Mouse (Mus musculus): ENCODE results near the gene Wdfy4. TPM values are rescaled to one million over a fixed set of nuclear protein-coding genes. Genes with fewer than 3 reads are reported as not detected.
A peak's percentile ranks its signal among the peaks of the same experiment; 100 is the strongest.

Wdfy4 gene
- polyA plus RNA-seq, 1 experiment, result 0.27 TPM

- TF ChIP-seq CTCF (IDR thresholded peaks at IDR 0.05; ENCODE audit: borderline replicate concordance, extremely low read depth, insufficient read depth, insufficient read length) (no peak), POLR2A (IDR thresholded peaks at IDR 0.05; ENCODE audit: borderline replicate concordance, extremely low read depth, insufficient read depth, insufficient read length, poor library complexity, severe bottlenecking) (no peak)
- no peak for DNase-seq (ENCODE audit: low read depth)
Observed at GRCm38 (mm10) chr14:33078110-33078509, 107.2 kb downstream of the Wdfy4 start.

GRCm38 (mm10) chr14:33073355-33073754 is 112.0 kb downstream of the Wdfy4 start:
- DNase-seq (ENCODE audit: low read depth), result no peak
- no peak for TF ChIP-seq POLR2A (IDR thresholded peaks at IDR 0.05; ENCODE audit: borderline replicate concordance, extremely low read depth, insufficient read depth, insufficient read length, poor library complexity, severe bottlenecking)

- TF ChIP-seq POLR2A (IDR thresholded peaks at IDR 0.05; ENCODE audit: borderline replicate concordance, extremely low read depth, insufficient read depth, insufficient read length, poor library complexity, severe bottlenecking) (no peak), CTCF (IDR thresholded peaks at IDR 0.05; ENCODE audit: borderline replicate concordance, extremely low read depth, insufficient read depth, insufficient read length) (no peak)
- DNase-seq (ENCODE audit: low read depth), result no peak
Observed at GRCm38 (mm10) chr14:33072351-33072750, 113.0 kb downstream of the Wdfy4 start.

GRCm38 (mm10) chr14:33067676-33068075 is 117.6 kb downstream of the Wdfy4 start:
- peak; percentile 23 for DNase-seq (ENCODE audit: low read depth)
- TF ChIP-seq POLR2A (IDR thresholded peaks at IDR 0.05; ENCODE audit: borderline replicate concordance, extremely low read depth, insufficient read depth, insufficient read length, poor library complexity, severe bottlenecking), result no peak
- no peak for TF ChIP-seq CTCF (IDR thresholded peaks at IDR 0.05; ENCODE audit: borderline replicate concordance, extremely low read depth, insufficient read depth, insufficient read length)

- DNase-seq (ENCODE audit: low read depth), result peak; percentile 62
- no peak for TF ChIP-seq CTCF (IDR thresholded peaks at IDR 0.05; ENCODE audit: borderline replicate concordance, extremely low read depth, insufficient read depth, insufficient read length)
- TF ChIP-seq POLR2A (IDR thresholded peaks at IDR 0.05; ENCODE audit: borderline replicate concordance, extremely low read depth, insufficient read depth, insufficient read length, poor library complexity, severe bottlenecking), result no peak
Observed at GRCm38 (mm10) chr14:33062996-33063395, 122.3 kb downstream of the Wdfy4 start.

GRCm38 (mm10) chr14:33058881-33059660 is 126.2 kb downstream of the Wdfy4 start:
- TF ChIP-seq POLR2A (IDR thresholded peaks at IDR 0.05; ENCODE audit: borderline replicate concordance, extremely low read depth, insufficient read depth, insufficient read length, poor library complexity, severe bottlenecking), result no peak
- no peak for TF ChIP-seq CTCF (IDR thresholded peaks at IDR 0.05; ENCODE audit: borderline replicate concordance, extremely low read depth, insufficient read depth, insufficient read length)
- DNase-seq (ENCODE audit: low read depth), result no peak

- DNase-seq (ENCODE audit: low read depth), result peak; percentile 54
- TF ChIP-seq POLR2A (IDR thresholded peaks at IDR 0.05; ENCODE audit: borderline replicate concordance, extremely low read depth, insufficient read depth, insufficient read length, poor library complexity, severe bottlenecking) (no peak), CTCF (IDR thresholded peaks at IDR 0.05; ENCODE audit: borderline replicate concordance, extremely low read depth, insufficient read depth, insufficient read length) (no peak)
Observed at GRCm38 (mm10) chr14:33053441-33053840, 131.9 kb downstream of the Wdfy4 start.

- no peak for DNase-seq (ENCODE audit: low read depth)
- no peak for TF ChIP-seq CTCF (IDR thresholded peaks at IDR 0.05; ENCODE audit: borderline replicate concordance, extremely low read depth, insufficient read depth, insufficient read length)
- no peak for TF ChIP-seq POLR2A (IDR thresholded peaks at IDR 0.05; ENCODE audit: borderline replicate concordance, extremely low read depth, insufficient read depth, insufficient read length, poor library complexity, severe bottlenecking)
Observed at GRCm38 (mm10) chr14:33045217-33045616, 140.1 kb downstream of the Wdfy4 start.

GRCm38 (mm10) chr14:33036811-33037210 is 148.5 kb downstream of the Wdfy4 start:
- TF ChIP-seq CTCF (IDR thresholded peaks at IDR 0.05; ENCODE audit: borderline replicate concordance, extremely low read depth, insufficient read depth, insufficient read length) (peak; percentile 10; the same call in 1 of the 2 replicates), POLR2A (IDR thresholded peaks at IDR 0.05; ENCODE audit: borderline replicate concordance, extremely low read depth, insufficient read depth, insufficient read length, poor library complexity, severe bottlenecking) (no peak)
- peak; percentile 17 for DNase-seq (ENCODE audit: low read depth)

- DNase-seq (ENCODE audit: low read depth), result no peak
Observed at GRCm38 (mm10) chr14:33035386-33035785, 149.9 kb downstream of the Wdfy4 start.

GRCm38 (mm10) chr14:33033424-33033823 is 151.9 kb downstream of the Wdfy4 start:
- peak; percentile 65 for DNase-seq (ENCODE audit: low read depth)
- TF ChIP-seq CTCF (IDR thresholded peaks at IDR 0.05; ENCODE audit: borderline replicate concordance, extremely low read depth, insufficient read depth, insufficient read length), result peak; percentile 70
- no peak for TF ChIP-seq POLR2A (IDR thresholded peaks at IDR 0.05; ENCODE audit: borderline replicate concordance, extremely low read depth, insufficient read depth, insufficient read length, poor library complexity, severe bottlenecking)

More at GRCm38 (mm10) chr14:33035386-33035785, 149.9 kb downstream of the Wdfy4 start:
- no peak for TF ChIP-seq POLR2A (IDR thresholded peaks at IDR 0.05; ENCODE audit: borderline replicate concordance, extremely low read depth, insufficient read depth, insufficient read length, poor library complexity, severe bottlenecking)
- no peak for TF ChIP-seq CTCF (IDR thresholded peaks at IDR 0.05; ENCODE audit: borderline replicate concordance, extremely low read depth, insufficient read depth, insufficient read length)

GRCm38 (mm10) chr14:33030849-33031248 is 154.5 kb downstream of the Wdfy4 start:
- DNase-seq (ENCODE audit: low read depth), result no peak
- no peak for TF ChIP-seq POLR2A (IDR thresholded peaks at IDR 0.05; ENCODE audit: borderline replicate concordance, extremely low read depth, insufficient read depth, insufficient read length, poor library complexity, severe bottlenecking)
- no peak for TF ChIP-seq CTCF (IDR thresholded peaks at IDR 0.05; ENCODE audit: borderline replicate concordance, extremely low read depth, insufficient read depth, insufficient read length)

All from brain, embryonic 14.5 days (tissue).